Mouse (Mus musculus) cerebellum, adult 9-11 months (tissue): Measurements from ENCODE around the gene Cntn5.

Experiments used
- DNase-seq: peaks from one replicate; pipeline ENCODE4 v3.0.0; 2022

The Cntn5 gene

DNA sequence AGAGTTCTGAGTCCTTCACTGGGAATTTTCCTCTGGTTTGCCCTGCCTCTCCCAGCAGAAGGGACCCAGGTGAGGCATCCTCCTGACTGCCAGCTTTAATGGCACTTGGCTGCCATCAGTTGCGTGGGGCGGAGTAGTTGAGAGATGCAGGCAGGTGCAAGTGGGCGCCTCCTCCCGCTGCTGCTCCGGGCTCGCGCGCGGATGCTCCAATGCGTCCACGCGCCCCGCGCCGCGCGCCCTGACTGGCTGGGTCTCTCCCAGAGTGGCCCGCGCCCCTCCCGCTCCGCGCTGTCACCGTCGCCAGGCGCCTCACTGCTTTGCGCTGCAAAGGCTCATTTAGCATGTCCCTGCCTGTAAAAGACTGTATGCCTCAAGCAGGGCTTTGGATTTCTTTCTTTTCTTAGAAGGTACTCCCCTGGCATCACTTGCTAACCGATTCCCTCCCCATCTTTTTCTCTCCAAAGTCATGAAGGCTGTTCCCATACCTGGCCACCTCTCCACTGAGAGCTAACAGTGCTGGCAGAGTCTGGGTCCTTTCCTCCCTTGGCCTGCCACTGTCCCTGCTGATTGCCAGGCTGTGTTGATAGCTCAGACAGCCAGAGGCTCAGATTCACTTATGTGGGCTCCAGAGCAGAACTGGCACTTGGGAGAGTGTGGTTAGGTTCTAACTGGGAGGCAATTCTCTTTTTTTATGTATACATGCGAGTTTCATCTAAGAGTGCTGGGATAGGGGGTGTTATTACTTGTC, at the start of gene Cntn5:
Cntn5 (minus strand) TSS at position 160 of the 748 bp plus-strand sequence.
- DNase-seq, result peak; percentile 18

DNA sequence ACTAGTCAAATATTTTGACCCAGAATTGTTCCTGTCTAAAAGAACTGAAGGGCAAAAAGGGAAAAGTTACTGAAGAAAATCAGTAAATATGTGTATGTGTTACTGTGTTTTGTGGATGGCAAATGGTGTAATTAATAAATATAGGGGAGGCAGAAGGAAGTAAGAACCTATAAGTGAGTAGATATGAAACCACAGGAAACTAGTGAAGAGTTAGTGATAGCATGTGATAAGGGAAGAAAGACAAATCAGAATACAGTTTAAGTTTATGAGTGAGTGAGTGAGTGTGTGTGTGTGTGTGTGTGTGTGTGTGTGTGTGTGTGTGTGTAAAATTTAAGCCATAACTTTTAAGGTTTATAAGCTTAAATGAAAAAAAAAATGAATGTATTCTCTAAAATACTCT, 45.9 kb upstream of the Cntn5 start:
- no peak for DNase-seq

DNA sequence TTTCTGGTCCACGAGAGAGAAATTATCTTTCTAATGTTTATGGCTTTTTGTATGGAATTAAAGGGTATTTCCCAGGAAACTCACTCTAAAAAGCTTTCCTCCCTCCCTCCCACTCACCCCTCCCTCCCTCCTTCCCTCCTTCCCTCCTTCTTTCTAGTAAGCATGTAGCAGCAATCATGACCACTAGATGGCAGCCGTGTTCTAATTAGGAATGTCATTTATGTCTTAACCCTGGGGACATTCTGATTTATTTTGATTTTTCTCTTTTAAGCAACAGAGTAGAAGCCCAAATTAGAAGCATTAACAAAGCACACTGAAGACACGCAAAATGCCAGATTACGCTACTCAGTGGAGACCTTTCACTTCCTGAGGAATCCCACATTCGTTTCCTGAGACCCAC, 5.0 kb upstream of the Cntn5 start:
- DNase-seq, result peak; percentile 31

DNA sequence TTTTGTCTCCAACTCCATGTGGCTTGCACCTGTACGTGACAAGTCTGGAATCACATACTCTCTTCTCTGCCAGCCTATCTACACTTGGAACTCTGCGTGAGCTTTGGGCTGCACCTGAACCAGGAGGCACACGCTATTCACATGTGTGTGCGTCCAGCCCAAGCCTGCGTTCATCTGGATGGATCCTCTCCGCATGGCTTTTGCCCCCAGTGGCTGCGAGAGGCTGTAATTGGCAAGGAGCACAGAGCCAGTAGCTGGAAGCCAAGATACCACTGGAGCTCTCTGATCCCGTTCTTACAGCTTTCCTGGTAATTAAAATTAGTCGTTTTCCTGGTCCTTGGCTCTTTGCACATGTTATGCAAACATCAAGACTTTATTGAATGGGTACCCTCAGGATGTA, 1.1 kb upstream of the Cntn5 start:
- DNase-seq, result no peak

DNA sequence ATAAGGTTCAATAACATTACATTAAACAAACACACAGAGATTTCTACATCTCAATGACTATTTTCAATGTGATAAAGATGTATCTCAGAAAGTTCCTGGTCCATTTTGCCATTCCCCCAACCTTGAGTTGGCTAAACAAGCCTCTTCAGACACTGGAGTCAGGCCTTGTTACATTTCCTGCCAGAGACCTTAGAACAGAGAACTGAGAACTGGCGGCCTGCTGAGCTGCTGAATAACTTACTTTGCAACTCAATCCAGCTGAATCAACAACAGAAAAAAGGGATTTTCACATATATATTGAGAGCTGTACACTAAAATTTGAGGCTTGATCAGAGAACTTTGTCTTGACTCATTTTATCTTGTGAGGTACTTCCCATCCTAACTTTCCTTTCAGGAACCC, 24.8 kb downstream of the Cntn5 start:
- no peak for DNase-seq

DNA sequence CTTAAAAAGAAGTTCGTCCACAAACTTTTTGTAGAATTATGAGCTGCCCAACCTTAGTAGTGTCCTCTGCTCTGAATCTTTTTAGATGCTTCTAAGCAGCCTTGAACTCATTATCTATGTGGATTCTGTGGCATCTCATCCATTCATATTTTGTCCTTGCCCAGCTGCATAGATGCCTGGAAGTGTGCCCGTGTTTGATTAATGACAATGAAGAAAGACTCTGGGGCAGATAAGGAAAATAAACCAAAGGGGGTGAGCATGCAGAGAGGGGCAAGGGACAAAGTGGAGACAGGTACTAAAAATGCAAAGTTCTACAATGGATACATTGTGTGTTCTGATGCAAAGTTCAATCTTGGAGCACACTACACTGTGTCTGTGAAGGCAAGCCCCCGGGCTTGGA, 30.7 kb downstream of the Cntn5 start:
- no peak for DNase-seq

DNA sequence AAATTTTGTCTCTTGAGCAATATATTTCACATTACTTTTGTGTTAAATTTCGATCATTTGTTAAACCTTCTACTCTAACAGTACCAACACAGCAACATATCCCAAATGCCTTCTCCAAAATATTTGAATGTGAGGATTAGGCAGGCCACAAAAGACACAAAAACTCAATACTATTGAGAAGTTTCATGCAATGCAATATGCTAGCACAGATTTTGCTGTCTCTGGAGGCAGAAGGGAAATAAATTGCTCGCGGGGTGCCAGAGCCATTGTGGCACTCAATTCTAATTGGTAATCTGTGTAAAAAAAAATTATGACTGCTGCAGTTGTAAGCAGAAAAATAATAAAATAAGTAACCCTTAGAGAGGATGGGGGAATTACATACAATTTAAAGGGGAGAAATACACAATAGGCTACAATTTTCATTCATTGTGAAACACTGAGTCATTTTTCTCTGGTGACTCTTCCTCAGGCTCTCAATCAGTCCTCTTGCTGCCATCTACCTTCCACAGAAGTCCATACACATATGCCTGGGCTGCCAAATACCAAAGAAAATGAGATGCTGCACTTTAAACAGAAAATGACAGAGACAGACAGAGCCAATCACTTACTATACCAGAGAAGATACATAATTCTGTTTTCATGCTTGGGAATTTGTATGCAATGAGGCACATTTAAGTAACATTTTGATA, 48.2 kb downstream of the Cntn5 start:
- no peak for DNase-seq

DNA sequence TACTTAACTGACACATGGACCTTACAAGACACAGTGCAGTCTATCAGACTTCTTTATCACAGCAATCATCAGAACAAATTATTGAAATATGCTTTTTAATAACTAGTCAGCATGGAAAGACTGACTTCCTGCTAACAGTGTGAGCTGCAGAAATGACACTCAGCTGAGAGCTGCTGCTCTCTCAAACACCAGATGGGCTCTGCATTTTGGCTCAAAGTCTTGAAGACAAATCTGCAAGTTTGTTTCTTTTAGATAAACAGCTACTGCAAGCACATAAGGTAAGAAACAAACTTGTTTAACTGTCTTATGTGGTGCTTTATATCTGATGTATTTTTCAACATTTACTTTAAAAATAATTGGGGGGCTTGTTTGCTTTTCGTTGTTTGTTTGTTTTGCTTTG, 87.9 kb downstream of the Cntn5 start:
- DNase-seq, result no peak

DNA sequence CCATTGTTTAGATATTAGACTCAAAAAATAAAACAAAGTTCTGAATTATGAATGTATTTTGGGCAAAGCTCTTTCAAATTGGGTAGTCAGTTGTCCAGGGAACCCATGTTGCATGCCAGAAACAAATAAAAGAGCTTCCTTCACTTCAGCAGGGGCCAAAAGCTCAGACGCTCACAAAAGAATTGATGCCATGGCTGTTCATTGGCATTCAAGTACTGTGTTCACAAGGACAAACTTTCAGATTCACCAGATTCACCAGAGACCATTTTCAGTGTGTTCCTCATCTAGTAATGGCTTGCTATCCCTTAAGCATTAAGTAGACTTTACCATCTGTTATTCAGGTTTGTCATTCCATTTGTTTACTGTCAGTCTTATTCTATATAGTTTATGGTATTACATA, 107.4 kb downstream of the Cntn5 start:
- DNase-seq, result peak; percentile 5

DNA sequence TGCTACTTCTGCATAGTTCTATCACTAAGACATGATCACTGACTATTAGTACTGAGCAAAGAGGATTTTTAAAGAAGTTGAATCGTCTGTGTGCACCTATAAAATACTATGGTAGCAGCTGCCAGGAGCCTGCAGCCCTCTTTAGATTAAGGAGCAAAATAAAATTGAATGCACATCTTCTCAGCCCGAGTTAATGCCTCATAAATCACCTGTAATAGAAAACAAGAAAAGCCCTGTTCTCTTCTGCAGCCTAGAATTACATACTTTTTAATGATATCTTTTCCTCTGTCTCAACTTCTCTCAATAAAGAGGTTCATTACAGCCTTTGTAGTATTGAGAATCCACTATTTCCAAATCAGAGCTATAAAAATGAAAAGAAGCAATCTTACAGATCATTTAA, 109.5 kb downstream of the Cntn5 start:
- DNase-seq, result no peak

DNA sequence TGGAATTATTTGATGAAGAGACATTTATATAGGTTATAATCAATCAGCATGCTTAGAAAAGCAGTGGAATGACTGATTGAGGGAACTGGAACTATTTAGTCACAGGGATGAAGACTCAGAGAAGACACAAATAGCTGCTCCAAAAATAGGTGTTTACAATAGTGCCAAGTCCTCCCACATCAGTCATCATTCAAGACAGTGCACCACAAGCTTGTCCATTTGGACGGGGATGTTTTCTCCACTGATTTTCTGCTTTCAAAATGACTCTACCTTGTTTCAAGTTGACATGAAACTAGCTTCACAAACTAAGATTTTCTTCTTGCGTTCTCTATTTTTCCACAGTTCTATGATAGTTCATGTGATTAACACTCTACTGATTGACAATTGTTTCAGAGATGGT, 172.7 kb downstream of the Cntn5 start:
- DNase-seq, result no peak

DNA sequence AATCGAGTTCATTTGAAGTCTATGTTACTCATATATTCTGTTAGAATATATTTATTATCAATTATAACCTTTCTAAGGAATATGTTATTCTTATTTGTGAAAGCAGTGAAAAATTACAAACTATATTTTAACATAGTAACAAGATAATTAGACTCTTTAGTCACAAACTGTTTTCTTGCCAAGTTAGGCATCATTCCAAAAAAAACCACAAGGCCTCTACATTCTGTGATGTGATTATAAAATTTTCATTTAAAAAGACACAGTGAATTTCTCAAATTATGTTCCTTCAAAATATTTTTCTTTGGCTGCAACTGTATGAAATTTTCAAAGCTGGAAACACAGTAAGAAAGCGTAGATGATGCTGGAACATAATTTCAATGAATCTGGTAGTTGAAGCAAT, 180.4 kb downstream of the Cntn5 start:
- DNase-seq, result no peak

DNA sequence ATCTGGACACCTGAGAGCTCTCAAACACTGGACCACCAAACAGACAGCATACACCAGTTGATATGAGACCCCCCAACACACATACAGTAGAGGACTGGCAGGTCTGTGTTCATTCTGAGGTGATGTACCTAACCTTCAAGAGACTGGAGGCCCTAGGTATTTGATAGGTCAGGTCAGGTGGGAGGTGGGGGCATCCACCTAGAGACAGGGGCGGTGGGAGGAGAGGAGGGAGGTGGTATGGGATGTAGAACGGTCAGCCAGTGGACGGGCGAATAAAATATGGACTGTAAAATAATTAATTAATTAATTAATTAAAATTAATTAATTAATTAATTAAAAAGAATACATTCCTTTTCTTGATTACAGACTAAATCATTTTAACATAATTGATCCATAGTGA, 182.5 kb downstream of the Cntn5 start:
- no peak for DNase-seq

DNA sequence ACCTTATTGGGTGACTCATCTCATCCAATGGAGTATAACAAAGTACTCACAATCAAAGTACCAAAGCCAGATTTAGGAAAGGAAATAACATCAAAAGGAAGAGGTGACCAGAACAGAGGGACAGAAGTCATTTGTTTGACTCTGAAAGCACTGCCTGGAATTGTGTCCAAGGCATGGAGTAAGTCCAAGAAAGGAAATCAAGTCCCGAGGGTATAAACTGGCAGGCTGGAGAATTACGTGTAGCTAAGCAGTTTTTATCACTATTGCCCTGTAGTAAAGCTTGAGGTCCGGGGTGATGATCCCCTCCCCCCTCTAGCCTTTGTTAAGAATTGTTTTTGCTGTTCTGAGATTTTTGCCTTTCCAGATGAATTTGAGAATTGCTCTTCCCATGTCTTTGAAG, 185.6 kb downstream of the Cntn5 start:
- no peak for DNase-seq

DNA sequence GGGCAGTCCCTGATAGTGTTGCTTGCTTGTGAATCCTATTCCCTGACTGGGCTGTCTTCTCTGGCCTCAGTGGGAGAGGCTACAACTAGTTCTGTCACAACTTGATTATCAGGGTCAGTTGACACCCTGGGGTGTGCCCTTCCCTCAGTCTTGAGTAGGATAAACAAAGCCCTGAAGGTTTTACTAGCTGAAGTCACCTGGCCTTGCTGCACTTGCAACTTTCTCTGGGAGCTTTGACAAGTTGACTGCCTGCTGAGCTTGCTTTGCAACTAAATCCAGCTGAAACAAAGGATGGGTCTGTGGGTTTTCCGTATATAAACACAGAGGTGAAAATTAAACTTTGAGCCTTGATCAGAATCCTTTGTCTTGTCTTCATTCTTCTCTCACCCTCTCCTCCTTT, 190.9 kb downstream of the Cntn5 start:
- DNase-seq, result no peak

DNA sequence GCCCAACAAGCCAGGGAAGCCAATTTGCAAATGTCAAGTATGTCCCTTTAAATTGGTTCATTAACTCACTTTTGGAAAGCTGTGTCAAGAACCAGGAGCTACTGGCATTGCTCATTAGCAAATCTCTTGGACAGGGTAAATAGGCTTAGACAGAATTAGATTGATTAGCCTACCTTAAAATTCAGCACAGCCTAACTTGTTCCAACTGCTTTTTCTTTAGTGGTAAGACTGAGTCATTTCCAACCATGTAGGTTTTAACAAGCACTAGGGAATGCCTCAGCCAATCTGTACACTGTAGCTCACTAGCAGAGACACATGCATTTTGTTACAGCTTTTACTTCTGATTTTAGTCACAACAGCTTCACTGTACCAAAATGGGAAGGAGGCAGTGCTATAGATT, 222.9 kb downstream of the Cntn5 start:
- DNase-seq, result no peak

DNA sequence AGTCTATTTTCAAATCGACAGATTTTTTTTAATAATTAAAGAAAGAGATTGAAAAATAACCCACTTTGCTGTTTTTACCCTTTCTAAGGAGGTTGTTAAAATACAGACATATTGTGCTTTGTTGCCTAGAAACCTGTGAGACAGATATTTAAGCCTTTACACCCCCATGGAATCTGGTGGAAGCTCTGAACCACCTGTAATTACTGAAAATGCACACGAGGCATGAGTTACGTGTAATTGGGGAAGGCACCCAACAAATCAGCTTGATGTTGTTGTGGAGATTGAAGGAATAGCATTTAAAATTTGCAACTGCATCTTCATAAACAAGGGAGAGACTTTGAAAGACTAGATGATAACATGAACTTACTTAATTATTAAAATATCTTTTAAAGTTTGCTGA, 223.4 kb downstream of the Cntn5 start:
- DNase-seq, result no peak

DNA sequence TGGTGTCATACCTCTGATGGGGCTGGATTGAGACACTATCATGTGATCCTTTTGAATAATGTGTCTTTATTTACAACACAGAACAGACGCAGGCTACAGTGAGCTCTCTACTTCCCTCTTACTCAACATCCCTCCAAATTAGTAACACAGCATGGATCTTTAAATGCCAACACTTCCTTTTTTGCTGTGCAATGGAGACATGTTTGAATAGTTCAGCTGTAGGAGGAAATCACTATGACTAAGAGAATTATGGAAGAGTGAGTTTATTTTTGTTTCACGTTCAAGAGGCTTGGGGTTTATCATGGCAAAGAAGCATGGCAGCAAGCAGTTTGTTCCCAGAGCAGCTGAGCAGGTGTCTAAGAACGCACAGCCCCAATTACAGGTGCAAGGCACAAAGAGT, 235.9 kb downstream of the Cntn5 start:
- no peak for DNase-seq

DNA sequence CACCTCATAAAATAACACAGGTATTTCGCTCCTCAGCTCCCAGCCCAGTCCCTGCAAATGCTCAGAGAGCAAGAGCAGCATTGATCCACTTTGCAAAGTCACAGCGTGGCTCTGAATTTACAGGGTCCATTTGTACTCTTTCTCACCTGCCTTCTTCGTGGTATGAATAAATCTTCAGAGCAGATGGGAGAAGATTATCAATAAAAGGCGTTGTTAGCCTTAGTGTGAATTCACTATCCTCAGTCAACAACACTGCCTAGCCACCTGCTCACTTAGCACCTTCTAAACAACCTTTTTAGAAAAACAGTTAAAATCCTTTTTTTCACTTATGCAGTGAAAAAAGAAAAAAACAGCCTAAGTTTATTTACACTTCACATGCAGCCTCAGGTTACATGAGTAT, 237.1 kb downstream of the Cntn5 start:
- no peak for DNase-seq

DNA sequence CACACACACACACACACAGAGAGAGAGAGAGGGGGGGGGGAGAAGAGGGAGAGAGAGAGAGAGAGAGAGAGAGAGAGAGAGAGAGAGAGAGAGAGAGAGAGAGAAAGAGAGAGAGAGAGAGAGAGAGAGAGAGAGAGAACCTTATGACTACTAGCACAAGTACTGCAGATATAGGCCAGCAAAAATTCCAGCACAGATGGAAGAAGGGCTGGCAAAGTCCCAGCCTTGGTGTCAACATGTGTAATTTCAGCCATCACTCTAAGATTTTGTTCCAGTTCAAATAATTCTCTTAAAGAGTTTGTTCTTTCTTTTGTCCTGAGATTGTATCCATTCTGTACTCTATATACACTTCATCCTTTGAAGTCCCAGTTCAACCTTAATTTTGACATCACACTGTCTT, 238.8 kb downstream of the Cntn5 start:
- DNase-seq, result peak; percentile 4

DNA sequence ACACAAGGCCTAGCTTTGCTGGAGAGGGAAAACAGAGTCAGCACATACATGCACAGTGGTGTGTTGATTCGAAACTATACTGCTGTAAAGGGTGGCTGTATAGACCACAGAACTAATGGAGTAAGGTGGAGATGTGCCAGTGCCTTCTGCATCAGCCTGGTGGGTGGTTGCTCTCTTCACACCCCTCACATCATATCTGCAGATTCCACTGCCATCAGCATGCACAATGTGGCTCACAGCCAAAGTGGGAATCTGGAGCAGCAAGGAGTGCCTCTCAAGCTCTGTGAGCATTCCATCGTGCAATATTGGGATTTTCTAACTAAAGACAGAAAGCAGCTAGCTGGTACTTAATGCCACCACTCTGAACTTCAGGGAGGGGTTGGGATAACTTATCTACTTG, 241.5 kb downstream of the Cntn5 start:
- DNase-seq, result no peak

DNA sequence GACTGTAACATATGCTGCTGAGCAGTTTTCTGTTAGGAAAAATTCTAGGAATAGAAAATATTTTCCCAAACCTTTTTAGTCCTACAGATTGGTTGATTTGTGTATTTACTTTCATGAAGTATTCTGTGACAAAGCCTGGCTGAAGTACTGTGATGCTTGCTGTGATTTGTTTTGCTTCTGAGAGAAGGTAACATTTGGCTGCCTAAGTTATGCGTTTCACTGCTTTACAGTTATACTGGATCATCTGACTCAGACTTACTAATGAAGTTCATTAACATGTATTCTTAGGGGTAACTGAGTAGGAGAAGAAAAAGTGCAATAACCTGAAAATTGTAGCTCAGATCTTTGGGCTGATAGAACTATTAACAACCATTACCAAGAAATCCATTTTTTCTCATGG, 245.1 kb downstream of the Cntn5 start:
- no peak for DNase-seq

DNA sequence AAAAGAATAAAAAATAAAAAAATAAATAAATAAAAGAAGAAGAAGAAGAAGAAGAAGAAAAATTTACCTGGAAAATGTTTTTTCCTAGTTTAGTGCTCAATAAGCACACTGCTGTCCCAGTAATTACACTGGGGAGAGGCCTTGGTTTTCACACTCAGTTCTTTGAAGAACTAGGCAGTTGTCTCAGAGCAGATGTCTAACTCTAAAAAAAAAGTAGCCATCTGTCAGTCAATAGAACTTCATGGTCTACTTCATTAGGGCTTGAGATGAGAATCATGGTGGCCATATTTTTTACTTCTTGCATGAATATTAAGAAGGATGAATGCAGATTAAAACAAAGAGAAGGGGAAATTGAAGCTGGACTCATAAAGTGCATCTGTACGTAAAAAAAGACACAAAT, 246.5 kb downstream of the Cntn5 start:
- no peak for DNase-seq

DNA sequence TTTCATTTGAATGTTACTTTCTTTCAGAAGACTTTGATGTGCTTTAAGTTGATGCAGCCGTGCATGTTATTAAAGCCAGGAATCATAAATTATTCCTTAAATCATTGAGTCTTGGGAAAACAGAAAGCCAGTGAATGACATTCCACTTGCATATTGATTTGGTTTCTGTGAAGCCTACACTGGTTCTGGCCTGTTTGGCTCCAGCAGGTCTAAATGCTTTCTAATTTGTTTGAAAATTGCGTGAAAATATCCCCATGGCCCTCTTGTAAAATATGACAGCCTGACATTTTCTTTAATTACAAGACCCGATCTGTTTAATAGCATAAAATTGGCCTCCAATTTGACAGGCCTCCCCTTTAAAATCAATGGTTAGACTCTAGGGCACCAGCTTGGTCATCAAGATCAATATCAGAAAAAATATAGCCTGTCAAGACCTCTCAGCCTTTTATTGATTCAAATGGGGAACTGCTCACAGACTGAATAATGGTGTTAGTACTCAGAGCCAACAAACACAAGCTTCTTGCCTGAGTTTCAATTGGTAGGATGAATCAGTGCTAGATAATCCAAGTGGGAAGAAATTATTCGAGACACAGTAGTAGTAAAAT, 247.3 kb downstream of the Cntn5 start:
- no peak for DNase-seq

DNA sequence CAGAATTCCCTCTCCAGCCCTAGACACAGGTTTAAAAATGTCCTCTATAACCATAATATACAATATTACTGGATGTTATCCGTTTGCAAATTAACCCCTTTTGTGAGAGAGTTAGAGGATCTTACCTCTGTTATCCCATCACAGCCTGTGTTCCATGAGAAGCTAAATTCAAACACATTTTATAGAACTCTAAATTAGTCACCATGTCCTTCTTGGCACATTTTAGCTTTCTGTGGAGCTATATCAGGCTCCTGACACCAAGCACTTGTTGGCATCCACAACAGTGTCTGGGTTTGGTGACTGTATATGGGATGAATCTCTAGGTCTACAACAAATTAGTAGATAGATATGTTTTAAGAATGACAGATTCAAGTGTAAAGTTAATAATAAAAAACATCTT, 253.9 kb downstream of the Cntn5 start:
- no peak for DNase-seq
